12 mouse cellular contexts compared by ENCODE assay signal in genomic region chr8:121811502-121811901, GRCm38 (mm10).
"Had no signal": no experiment of that assay in that cellular context is flagged by ENCODE, and none has a peak within 500 bp of the region (broad histone marks: within the 10 kb centered on the region; RNA-seq: fewer than 3 reads in every experiment).

No protein-coding gene starts in this region.

- DNase-seq: kidney, adult 18-20 months; kidney, postnatal 25 days; liver, embryonic 13.5 days; lung, adult 2 months; lung, postnatal 14 days; lung, postnatal 4 days; midbrain, embryonic 14.5 days; right cerebral cortex, postnatal 25 days; spleen, adult 18-20 months; thymus, postnatal 25 days had no signal

- H3K9ac ChIP-seq: liver, embryonic 13.5 days; stomach, embryonic 15.5 days had no signal

- H3K9me3 ChIP-seq: liver, embryonic 13.5 days; stomach, embryonic 15.5 days had no signal

- H3K4me1 ChIP-seq: liver, embryonic 13.5 days; stomach, embryonic 15.5 days had no signal

- H3K4me3 ChIP-seq: liver, embryonic 13.5 days; stomach, embryonic 15.5 days had no signal

- H3K27ac ChIP-seq: kidney, postnatal 0 days; liver, embryonic 13.5 days; stomach, embryonic 15.5 days had no signal
